Mouse (Mus musculus): ENCODE results near the gene Dnajb5. TPM values are rescaled to one million over a fixed set of nuclear protein-coding genes. Genes with fewer than 3 reads are reported as not detected.
"Not testable (repeated sequence)": the region's sequence is repeated elsewhere in the genome, so short reads cannot be mapped to it uniquely, and the experiment has no call there.

Gene Dnajb5
- polyA plus RNA-seq, 1 experiment = not detected

DNA sequence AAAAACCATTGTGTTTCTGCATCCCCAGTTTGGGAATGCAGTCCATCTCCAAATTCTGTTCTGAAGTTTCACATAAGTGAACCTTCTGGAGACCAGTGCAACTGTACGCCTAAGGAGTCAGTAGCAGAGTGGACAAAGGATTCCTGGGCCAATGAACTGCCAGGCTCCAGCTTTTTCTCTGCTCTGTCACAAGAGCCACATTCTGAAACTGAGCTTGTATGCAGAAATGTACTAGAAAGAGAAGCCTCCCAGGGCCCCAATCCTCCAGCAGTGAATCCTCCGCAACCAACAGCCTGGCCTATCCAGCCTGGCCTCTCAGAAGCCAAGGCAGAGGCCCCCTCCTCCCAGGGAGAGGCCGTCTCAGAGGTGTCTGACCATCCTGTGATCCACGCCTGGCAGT lies 23.3 kb downstream of the Dnajb5 start:
- H3K4me1 ChIP-seq (ENCODE audit: control insufficient read depth) = no peaks in the 10 kb centered on the region
- no peak overlapping the region for H3K4me3 ChIP-seq (replicated peaks)
- peaks cover 11% of the 10 kb centered on the region for H3K36me3 ChIP-seq (ENCODE audit: control insufficient read depth)
- H3K9me3 ChIP-seq (ENCODE audit: control insufficient read depth, low read length) = no peaks in the 10 kb centered on the region
- no peak for TF ChIP-seq GATA1 (IDR thresholded peaks at IDR 0.05; ENCODE audit: low read length)
- no peak for TF ChIP-seq TAL1 (IDR thresholded peaks at IDR 0.05; ENCODE audit: low read length)
- H3K27me3 ChIP-seq (ENCODE audit: control insufficient read depth) = no peaks in the 10 kb centered on the region

DNA sequence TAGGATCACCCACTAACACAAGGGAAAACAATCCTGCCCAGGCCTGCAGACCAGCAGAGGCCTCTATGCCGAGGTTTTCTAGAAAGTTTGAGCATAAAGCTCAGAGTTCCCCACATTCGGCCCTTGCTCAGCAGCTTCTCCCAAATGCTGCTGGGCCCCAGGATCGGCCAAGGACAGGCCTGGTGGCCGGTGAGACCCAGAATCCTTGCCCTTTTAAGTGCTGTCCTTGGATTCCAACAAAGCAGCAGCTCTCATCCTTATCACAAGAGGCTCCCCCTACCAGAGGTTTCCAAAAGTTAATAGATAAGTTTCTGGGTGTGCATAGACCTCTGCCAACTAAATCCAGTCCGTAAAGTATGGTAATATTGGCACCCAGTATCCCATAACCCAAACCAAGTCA lies 24.3 kb downstream of the Dnajb5 start:
- Histone ChIP-seq H3K9me3 (ENCODE audit: control insufficient read depth, low read length) (no peaks in the 10 kb centered on the region), H3K4me3 (replicated peaks) (no peak overlapping the region), H3K36me3 (ENCODE audit: control insufficient read depth) (peaks cover 15% of the 10 kb centered on the region), H3K4me1 (ENCODE audit: control insufficient read depth) (no peaks in the 10 kb centered on the region), H3K27me3 (ENCODE audit: control insufficient read depth) (no peaks in the 10 kb centered on the region)
- TF ChIP-seq TAL1 (IDR thresholded peaks at IDR 0.05; ENCODE audit: low read length) = no peak
- no peak for TF ChIP-seq GATA1 (IDR thresholded peaks at IDR 0.05; ENCODE audit: low read length)

DNA sequence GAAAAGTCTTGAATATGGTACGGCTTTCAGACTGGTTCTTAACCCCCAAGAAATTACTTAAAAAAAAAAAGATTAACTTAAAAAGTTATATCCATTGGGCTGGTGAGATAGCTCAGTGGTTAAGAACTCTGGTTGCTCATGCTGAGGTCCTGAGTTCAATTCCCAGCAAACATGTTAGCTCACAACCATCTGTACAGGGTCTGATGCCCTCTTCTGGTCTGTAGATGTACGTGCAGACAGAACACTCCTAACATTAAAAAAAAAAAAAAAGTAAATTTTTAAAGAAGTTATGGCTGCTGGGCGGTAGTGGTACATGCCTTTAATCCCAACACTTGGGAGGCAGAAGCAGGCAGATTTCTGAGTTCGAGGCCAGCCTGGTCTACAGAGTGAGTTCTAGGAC lies 28.4 kb downstream of the Dnajb5 start:
- H3K9me3 ChIP-seq (ENCODE audit: control insufficient read depth, low read length) = no peaks in the 10 kb centered on the region
- H3K36me3 ChIP-seq (ENCODE audit: control insufficient read depth) = peaks cover 46% of the 10 kb centered on the region
- TF ChIP-seq TAL1 (IDR thresholded peaks at IDR 0.05; ENCODE audit: low read length) (no peak), GATA1 (IDR thresholded peaks at IDR 0.05; ENCODE audit: low read length) (no peak)
- no peaks in the 10 kb centered on the region for H3K27me3 ChIP-seq (ENCODE audit: control insufficient read depth)
- no peaks in the 10 kb centered on the region for H3K4me1 ChIP-seq (ENCODE audit: control insufficient read depth)
- H3K4me3 ChIP-seq (replicated peaks) = no peak overlapping the region

DNA sequence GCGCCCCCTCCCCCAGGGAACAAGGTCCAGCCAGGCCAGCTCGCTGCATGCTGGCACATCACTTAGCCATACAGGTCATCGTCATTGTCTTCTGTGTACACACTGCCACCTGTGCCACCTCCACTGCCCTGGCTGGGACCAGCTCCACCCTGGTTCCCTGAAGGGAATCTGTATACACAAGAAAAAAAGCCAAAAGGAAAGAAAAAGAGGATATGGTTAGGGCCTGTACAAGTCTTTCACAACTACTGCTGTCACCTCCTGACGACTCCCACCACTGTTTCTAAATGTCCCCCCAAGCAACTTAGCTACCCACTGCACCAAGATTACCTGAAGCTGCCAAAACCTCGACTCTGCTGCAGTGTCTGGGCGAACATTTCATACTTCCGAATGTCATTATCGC lies 30.9 kb downstream of the Dnajb5 start:
- H3K27me3 ChIP-seq (ENCODE audit: control insufficient read depth); H3K4me3 ChIP-seq (replicated peaks); H3K9me3 ChIP-seq (ENCODE audit: control insufficient read depth, low read length); H3K4me1 ChIP-seq (ENCODE audit: control insufficient read depth): not testable (repeated sequence)
- H3K36me3 ChIP-seq (ENCODE audit: control insufficient read depth) = peaks cover 65% of the 10 kb centered on the region

DNA sequence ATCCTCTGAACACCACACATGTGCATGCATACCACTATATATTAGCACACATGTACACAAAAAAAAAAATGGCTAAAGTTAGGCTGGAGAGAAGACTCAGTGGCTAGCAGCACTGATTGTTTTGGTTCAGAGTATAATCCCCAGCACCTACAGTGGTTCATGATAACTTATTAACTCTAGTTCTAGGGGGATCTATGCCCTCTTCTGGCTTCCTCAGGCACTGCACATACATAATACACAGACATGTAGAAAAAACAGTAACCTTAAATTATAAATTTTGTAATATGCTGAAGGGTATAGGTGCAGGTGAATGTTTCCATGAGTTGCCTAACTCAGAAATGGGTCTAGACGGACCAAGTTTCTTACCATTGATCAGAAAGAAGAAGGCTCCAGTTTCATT lies 38.7 kb downstream of the Dnajb5 start:
- TF ChIP-seq TAL1 (IDR thresholded peaks at IDR 0.05; ENCODE audit: low read length) (no peak), GATA1 (IDR thresholded peaks at IDR 0.05; ENCODE audit: low read length) (no peak)
- H3K4me1 ChIP-seq (ENCODE audit: control insufficient read depth) = no peaks in the 10 kb centered on the region
- no peak overlapping the region for H3K4me3 ChIP-seq (replicated peaks)
- no peaks in the 10 kb centered on the region for H3K27me3 ChIP-seq (ENCODE audit: control insufficient read depth)
- peaks cover 95% of the 10 kb centered on the region for H3K36me3 ChIP-seq (ENCODE audit: control insufficient read depth)
- no peaks in the 10 kb centered on the region for H3K9me3 ChIP-seq (ENCODE audit: control insufficient read depth, low read length)

- H3K27me3 ChIP-seq (ENCODE audit: control insufficient read depth) = no peaks in the 10 kb centered on the region
- peaks cover 45% of the 10 kb centered on the region for H3K36me3 ChIP-seq (ENCODE audit: control insufficient read depth)
- peak overlapping the region; percentile 98 for H3K4me3 ChIP-seq (replicated peaks)
- TF ChIP-seq TAL1 (IDR thresholded peaks at IDR 0.05; ENCODE audit: low read length) = no peak
- TF ChIP-seq GATA1 (IDR thresholded peaks at IDR 0.05; ENCODE audit: low read length) = no peak
- H3K4me1 ChIP-seq (ENCODE audit: control insufficient read depth) = peaks cover 27% of the 10 kb centered on the region
- H3K9me3 ChIP-seq (ENCODE audit: control insufficient read depth, low read length) = no peaks in the 10 kb centered on the region
These were observed 48.4 kb downstream of the Dnajb5 start for GRCm38 (mm10) chr4:42998022-42998421.

DNA sequence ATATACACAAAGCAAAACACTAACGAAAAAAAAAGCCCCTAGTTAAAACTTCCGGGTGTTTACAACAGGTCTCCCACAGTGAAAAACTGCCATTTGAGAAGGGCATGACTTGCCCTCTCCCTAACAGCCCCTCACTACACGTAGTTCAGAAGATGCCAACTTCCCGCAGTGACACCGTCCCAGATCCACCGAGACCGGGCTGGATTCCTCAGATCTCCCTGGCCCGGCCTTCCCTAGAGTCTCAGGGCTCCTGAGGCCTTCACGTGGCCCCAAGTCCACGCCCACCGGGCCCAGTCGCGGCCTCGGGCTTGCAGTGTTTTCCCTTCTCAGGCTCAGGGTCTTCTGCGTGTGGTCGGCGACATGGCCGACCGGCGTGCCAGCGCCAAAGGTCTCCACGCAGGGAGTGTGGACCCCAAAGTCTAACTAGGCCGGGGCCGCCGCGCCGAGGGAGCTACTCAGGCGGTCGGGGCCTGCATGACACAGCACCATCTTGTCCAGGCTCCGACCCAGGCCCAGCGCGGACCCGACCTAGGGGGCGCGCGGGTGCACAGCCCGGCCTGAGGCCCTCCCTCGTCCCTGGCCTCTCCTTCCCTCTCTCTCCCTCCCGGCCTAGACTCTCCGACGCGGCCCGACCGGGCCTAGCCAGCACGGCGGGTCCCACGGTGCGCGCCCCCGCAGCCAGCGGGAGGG lies 50.0 kb downstream of the Dnajb5 start:
- TF ChIP-seq GATA1 (IDR thresholded peaks at IDR 0.05; ENCODE audit: low read length) = no peak
- TF ChIP-seq TAL1 (IDR thresholded peaks at IDR 0.05; ENCODE audit: low read length) = no peak
- H3K27me3 ChIP-seq (ENCODE audit: control insufficient read depth) = no peaks in the 10 kb centered on the region
- H3K9me3 ChIP-seq (ENCODE audit: control insufficient read depth, low read length) = no peaks in the 10 kb centered on the region
- peak overlapping the region; percentile 98 for H3K4me3 ChIP-seq (replicated peaks)
- peaks cover 27% of the 10 kb centered on the region for H3K4me1 ChIP-seq (ENCODE audit: control insufficient read depth)
- peaks cover 37% of the 10 kb centered on the region for H3K36me3 ChIP-seq (ENCODE audit: control insufficient read depth)

GRCm38 (mm10) chr4:43000141-43000986 lies 50.8 kb downstream of the Dnajb5 start, which contains the start of gene Vcp:
Gene Vcp, minus strand, starts transcription at chr4:43000507.
- Histone ChIP-seq H3K4me3 (replicated peaks) (peak within 1 kb of the TSS; percentile 98), H3K4me1 (ENCODE audit: control insufficient read depth) (peaks cover 27% of the 10 kb centered on the region), H3K36me3 (ENCODE audit: control insufficient read depth) (peaks cover 39% of the 10 kb centered on the region)
- not testable (repeated sequence) for H3K27me3 ChIP-seq (ENCODE audit: control insufficient read depth); H3K9me3 ChIP-seq (ENCODE audit: control insufficient read depth, low read length)

GRCm38 (mm10) chr4:43001272-43001671 lies 51.7 kb downstream of the Dnajb5 start:
- TF ChIP-seq GATA1 (IDR thresholded peaks at IDR 0.05; ENCODE audit: low read length) (no peak), TAL1 (IDR thresholded peaks at IDR 0.05; ENCODE audit: low read length) (no peak)
- peaks cover 31% of the 10 kb centered on the region for H3K36me3 ChIP-seq (ENCODE audit: control insufficient read depth)
- H3K9me3 ChIP-seq (ENCODE audit: control insufficient read depth, low read length) = no peaks in the 10 kb centered on the region
- H3K27me3 ChIP-seq (ENCODE audit: control insufficient read depth) = no peaks in the 10 kb centered on the region
- H3K4me3 ChIP-seq (replicated peaks) = no peak overlapping the region
- peaks cover 27% of the 10 kb centered on the region for H3K4me1 ChIP-seq (ENCODE audit: control insufficient read depth)

Measured in erythroblast, embryonic 14.5 days (primary cell).